In the genomic region with DNA sequence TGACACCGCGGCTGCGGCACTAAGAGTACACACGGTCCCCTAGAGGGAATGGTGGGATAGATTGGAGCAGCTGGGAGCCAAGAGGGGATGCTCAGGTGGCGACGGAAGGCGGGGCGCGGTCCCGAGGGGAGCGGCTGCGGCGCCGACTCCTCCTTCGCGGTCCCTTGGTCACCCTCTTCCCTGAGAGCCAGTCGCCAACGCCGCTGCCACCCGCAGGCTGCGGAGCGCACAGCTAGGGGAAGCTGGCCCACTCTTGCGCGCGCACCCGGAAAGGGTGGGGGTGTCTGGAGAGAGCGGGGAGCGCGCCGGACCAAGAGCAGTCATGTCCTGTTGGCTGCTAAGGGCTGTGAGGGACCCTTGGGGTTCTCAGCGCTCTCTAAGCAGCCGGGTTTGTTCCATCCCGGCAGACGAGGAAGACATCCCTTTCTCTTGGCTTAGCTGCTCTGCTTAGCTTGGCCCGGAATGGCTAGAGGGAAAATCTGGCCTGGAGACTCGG, we compare ENCODE assay signal across 8 mouse cellular contexts. TPM values are rescaled to one million over a fixed set of nuclear protein-coding genes. Genes with fewer than 3 reads are reported as not detected.
DNase-seq lines count a peak whose midpoint lies in the region.

No protein-coding gene starts in this region.

- DNase-seq in adrenal gland, postnatal 10 days: peak; percentile 81
- peak; percentile 91 for DNase-seq in embryo, embryonic 11 days
- DNase-seq in gastrocnemius, postnatal 25 days: peak; percentile 83
- peak; percentile 24 for DNase-seq in hindlimb bud, embryonic 11.5 days (ENCODE audit: extremely low spot score, low read depth, low spot score)
- peak; percentile 73 to 93 for DNase-seq in left cerebral cortex, postnatal 10 days (ENCODE audit: extremely low spot score in 1 of 2, low spot score in 2 of 2)
- DNase-seq in lung, postnatal 4 days: peak; percentile 77 to 88
- DNase-seq in right cerebral cortex, postnatal 36 days (ENCODE audit: low spot score in 2 of 2): peak; percentile 74 to 76
- no peak for DNase-seq in spleen, postnatal 14 days (ENCODE audit: low spot score in 2 of 2)

- intact Hi-C loops in left cerebral cortex, postnatal 10 days (cut with DNase I): loop anchor here (5.0 kb wide), 1 partner anchor 445 kb away; no protein-coding TSS in a partner anchor

RNA-seq across cellular contexts. Expression of gene Galnt17, which starts 0.6 kb away (rescaled TPM):
- total RNA-seq in adrenal gland, postnatal 10 days (2021): 1 to 10 TPM; 4.9 to 7.9 TPM
- total RNA-seq in gastrocnemius, postnatal 25 days (2021): 1 to 10 TPM; 4.4 to 8.6 TPM
- 10 to 100 TPM; 29.6 to 30.7 TPM for total RNA-seq in left cerebral cortex, postnatal 10 days (2021)

Comparison
In these comparisons a context has a peak if more than half of its experiments do, and no peak if none do; other contexts are left out.
1. DNase-seq: peak in adrenal gland, postnatal 10 days (single experiment), embryo, embryonic 11 days (single experiment), gastrocnemius, postnatal 25 days (single experiment), hindlimb bud, embryonic 11.5 days (single experiment), left cerebral cortex, postnatal 10 days (2 of 2), lung, postnatal 4 days (2 of 2) and right cerebral cortex, postnatal 36 days (2 of 2); none in spleen, postnatal 14 days (0 of 2).